Mouse (Mus musculus): ENCODE measurements around the gene Rps8. TPM values are rescaled to one million over a fixed set of nuclear protein-coding genes. Genes with fewer than 3 reads are reported as not detected.

Rps8 gene
- polyA plus RNA-seq, 1 experiment from 2014 or later: 431 TPM

GRCm38 (mm10) chr4:117130790-117131189 is 25.3 kb downstream of the Rps8 start:
- Histone ChIP-seq H3K4me2 (no peak overlapping the region), H3K9ac (no peak overlapping the region), H3K4me3 (no peak overlapping the region), H3K27me3 (replicated peaks) (no peaks in the 10 kb centered on the region), H3K27ac (no peak overlapping the region), H3K36me3 (replicated peaks) (peaks cover 7% of the 10 kb centered on the region; the same call in 1 of the 2 replicates), H3K9me3 (no peaks in the 10 kb centered on the region), H3K4me1 (peaks cover 31% of the 10 kb centered on the region)
- no peak for ATAC-seq (replicated peaks)
- WGBS: 46% methylated on average over 6 of the region's 6 CpGs

DNA sequence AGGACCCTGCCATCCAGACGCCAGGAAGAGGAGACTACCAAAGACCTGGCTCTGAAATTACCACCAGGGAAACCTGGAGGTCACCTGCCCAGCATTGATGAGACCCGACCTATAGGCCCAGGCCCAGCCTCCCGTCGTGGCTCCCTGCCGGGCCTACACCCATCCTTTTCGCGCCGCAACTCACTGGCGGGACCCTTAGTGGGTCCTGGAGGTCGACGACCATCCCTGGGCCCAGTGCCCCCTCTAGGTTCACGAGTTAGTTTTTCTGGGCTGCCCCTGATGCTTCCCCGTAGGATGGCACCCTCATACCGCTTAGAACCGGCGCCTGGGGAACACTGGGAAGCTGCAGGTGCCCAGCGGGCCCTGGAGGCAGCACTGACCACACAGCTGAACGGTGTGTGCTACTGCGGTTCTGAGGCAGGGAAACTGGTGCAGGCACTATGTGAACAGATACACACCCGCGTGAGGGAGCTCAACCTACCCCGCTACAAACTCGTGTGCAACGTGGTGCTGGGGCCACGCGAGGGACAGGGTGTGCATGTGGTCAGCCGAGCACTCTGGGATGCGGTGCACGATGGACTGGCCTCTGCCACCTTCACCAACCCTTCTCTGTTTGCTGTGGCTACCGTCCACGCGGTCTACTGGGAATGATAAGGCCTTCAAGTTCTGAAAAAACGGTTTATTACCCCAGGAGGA is 27.9 kb downstream of the Rps8 start:
- 92% methylated on average over 33 of the region's 33 CpGs for WGBS
- Histone ChIP-seq H3K4me3 (no peak overlapping the region), H3K9ac (no peak overlapping the region), H3K4me1 (peaks cover 34% of the 10 kb centered on the region), H3K9me3 (no peaks in the 10 kb centered on the region), H3K36me3 (replicated peaks) (peaks cover 7% of the 10 kb centered on the region; the same call in 1 of the 2 replicates), H3K4me2 (no peak overlapping the region), H3K27ac (no peak overlapping the region), H3K27me3 (replicated peaks) (no peaks in the 10 kb centered on the region)
- no peak for ATAC-seq (replicated peaks)

DNA sequence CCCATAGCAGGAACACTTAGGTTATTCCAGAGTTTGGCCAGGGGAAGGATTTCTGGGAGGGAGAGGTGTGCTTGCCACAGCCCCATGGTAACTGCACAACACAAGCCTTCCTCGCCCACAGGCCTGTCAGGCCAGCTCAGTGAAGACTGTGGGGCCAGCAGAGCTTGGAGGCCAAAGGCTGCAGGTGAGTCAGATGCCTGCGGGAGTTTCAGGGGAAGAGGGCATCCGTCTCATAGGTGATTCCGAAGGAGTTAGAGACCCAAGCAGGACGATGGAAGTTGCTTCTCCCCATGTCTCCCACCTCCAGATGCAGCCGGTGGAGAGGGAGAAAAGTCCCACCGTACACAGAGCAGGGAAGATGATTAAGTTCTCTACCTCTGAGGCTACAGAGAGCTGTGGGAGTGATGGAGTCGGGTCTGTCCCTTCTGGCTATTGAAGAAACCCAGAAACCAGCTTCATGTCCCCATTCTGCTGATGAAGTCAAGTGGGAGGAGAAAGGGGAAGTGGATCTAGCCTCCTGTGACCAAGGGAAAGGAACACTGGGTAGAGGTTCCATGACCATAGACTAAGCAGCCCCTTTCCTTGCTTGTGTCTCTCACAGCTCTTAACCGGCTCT is 29.3 kb downstream of the Rps8 start, which contains the start of gene Tctex1d4:
Gene Tctex1d4, plus strand, starts transcription at position 120 of the 616 bp plus-strand sequence.
- Histone ChIP-seq H3K4me3 (no peak within 1 kb of the TSS), H3K27ac (peak within 1 kb of the TSS; percentile 67), H3K27me3 (replicated peaks) (no peaks in the 10 kb centered on the region), H3K4me2 (no peak within 1 kb of the TSS), H3K4me1 (peaks cover 20% of the 10 kb centered on the region), H3K36me3 (replicated peaks) (peaks cover 7% of the 10 kb centered on the region; the same call in 1 of the 2 replicates), H3K9ac (peak within 1 kb of the TSS; percentile 20; the same call in 1 of the 2 replicates), H3K9me3 (no peaks in the 10 kb centered on the region)
- ATAC-seq (replicated peaks): no peak
- WGBS: 90% methylated on average over 9 of the region's 9 CpGs

DNA sequence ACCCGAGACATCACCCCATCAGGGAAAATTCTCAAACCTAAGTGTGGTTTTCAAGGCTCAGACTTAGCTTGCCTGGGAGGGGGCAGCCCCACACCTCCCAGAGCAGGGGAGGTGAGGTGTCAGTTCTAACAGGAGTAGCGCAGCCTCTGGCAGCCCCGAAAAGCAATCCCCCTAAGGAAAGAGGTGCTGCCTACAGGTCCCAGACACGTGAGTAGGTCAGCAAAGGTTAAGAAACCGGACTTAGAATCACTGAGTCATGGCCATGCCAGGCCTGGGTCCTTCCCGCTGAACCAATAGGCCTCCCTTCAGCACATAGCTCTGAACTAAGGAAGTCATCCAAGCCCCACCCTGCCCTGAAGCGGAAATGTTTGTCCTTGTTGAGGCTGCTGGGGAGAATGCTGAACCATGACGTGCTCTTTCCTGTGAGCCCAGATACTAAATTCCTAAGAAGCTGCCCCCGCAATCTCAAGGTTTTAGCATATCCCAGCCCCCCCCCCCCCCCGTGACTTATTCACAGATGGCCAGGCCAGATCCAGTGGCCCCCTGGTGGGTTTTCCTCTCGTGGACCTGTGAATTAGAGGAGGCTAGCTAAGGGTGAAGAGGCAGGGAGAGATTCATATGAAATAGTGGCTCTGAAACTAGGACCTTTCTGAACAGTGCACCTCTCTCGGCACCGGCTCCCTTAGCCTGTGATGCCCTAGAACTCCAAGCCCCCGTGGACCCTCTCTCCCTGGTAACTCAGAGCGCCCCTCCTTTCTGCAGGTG is 30.0 kb downstream of the Rps8 start:
- Histone ChIP-seq H3K4me1 (peaks cover 18% of the 10 kb centered on the region), H3K4me3 (no peak overlapping the region), H3K36me3 (replicated peaks) (peaks cover 7% of the 10 kb centered on the region; the same call in 1 of the 2 replicates), H3K27ac (peak overlapping the region; percentile 67), H3K9me3 (no peaks in the 10 kb centered on the region), H3K4me2 (no peak overlapping the region), H3K27me3 (replicated peaks) (no peaks in the 10 kb centered on the region), H3K9ac (0 out of 2 replicates have a peak overlapping the region, but pooled peaks have one; percentile 20)
- no peak for ATAC-seq (replicated peaks)
- 45% methylated on average over 15 of the region's 15 CpGs for WGBS

GRCm38 (mm10) chr4:117125348-117125909 is 30.6 kb downstream of the Rps8 start, which contains the start of gene Btbd19:
Btbd19 (minus strand) TSS chr4:117125725.
- no peaks in the 10 kb centered on the region for H3K27me3 ChIP-seq (replicated peaks)
- H3K9me3 ChIP-seq: no peaks in the 10 kb centered on the region
- peaks cover 21% of the 10 kb centered on the region for H3K4me1 ChIP-seq
- no peak within 1 kb of the TSS for H3K4me2 ChIP-seq
- WGBS: 24% methylated on average over 8 of the region's 8 CpGs
- H3K4me3 ChIP-seq: no peak within 1 kb of the TSS
- peaks cover 7% of the 10 kb centered on the region; the same call in 1 of the 2 replicates for H3K36me3 ChIP-seq (replicated peaks)
- ATAC-seq (replicated peaks): no peak
- peak within 1 kb of the TSS; percentile 20; the same call in 1 of the 2 replicates for H3K9ac ChIP-seq
- peak within 1 kb of the TSS; percentile 67 for H3K27ac ChIP-seq

- peaks cover 23% of the 10 kb centered on the region for H3K4me1 ChIP-seq
- H3K9ac ChIP-seq: peak overlapping the region; percentile 20; the same call in 1 of the 2 replicates
- H3K4me2 ChIP-seq: no peak overlapping the region
- no peak for ATAC-seq (replicated peaks)
- peak overlapping the region; percentile 67 for H3K27ac ChIP-seq
- no peak overlapping the region for H3K4me3 ChIP-seq
- H3K9me3 ChIP-seq: no peaks in the 10 kb centered on the region
- H3K27me3 ChIP-seq (replicated peaks): no peaks in the 10 kb centered on the region
- peaks cover 7% of the 10 kb centered on the region; the same call in 1 of the 2 replicates for H3K36me3 ChIP-seq (replicated peaks)
- 67% methylated on average over 14 of the region's 14 CpGs for WGBS
These were observed 31.3 kb downstream of the Rps8 start for GRCm38 (mm10) chr4:117124518-117125347.

DNA sequence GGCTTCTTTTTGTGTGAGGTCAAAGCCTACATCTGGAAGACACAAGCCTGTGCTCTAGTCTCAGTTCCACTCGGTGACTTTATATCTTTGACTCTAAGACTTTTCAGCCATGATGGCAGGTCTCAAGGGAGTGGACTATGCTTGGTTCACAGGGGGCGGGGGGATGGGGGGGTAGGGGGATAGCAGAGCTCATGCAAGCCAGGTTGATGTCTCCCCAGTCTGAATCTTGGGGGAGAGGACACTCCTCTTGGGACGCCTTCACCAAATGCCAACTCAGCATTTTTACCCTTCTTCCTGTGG is 31.9 kb downstream of the Rps8 start:
- Histone ChIP-seq H3K9ac (no peak overlapping the region), H3K4me2 (no peak overlapping the region), H3K4me3 (no peak overlapping the region), H3K36me3 (replicated peaks) (peaks cover 7% of the 10 kb centered on the region; the same call in 1 of the 2 replicates), H3K27me3 (replicated peaks) (no peaks in the 10 kb centered on the region), H3K27ac (no peak overlapping the region), H3K9me3 (no peaks in the 10 kb centered on the region), H3K4me1 (peaks cover 25% of the 10 kb centered on the region)
- ATAC-seq (replicated peaks): no peak
- WGBS: 92% methylated on average over 3 of the region's 3 CpGs

- no peak overlapping the region for H3K27ac ChIP-seq
- WGBS: 87% methylated on average over 8 of the region's 9 CpGs
- peaks cover 25% of the 10 kb centered on the region for H3K4me1 ChIP-seq
- ATAC-seq (replicated peaks): no peak
- H3K4me3 ChIP-seq: no peak overlapping the region
- no peak overlapping the region for H3K4me2 ChIP-seq
- H3K9me3 ChIP-seq: no peaks in the 10 kb centered on the region
- peaks cover 4% of the 10 kb centered on the region; the same call in 1 of the 2 replicates for H3K36me3 ChIP-seq (replicated peaks)
- no peaks in the 10 kb centered on the region for H3K27me3 ChIP-seq (replicated peaks)
- H3K9ac ChIP-seq: no peak overlapping the region
These were observed 32.4 kb downstream of the Rps8 start for GRCm38 (mm10) chr4:117123546-117124217.

GRCm38 (mm10) chr4:117122209-117122608 is 33.8 kb downstream of the Rps8 start:
- no peak overlapping the region for H3K4me3 ChIP-seq
- H3K9me3 ChIP-seq: no peaks in the 10 kb centered on the region
- H3K9ac ChIP-seq: no peak overlapping the region
- H3K27me3 ChIP-seq (replicated peaks): no peaks in the 10 kb centered on the region
- no peak for ATAC-seq (replicated peaks)
- no peak overlapping the region for H3K4me2 ChIP-seq
- H3K4me1 ChIP-seq: peaks cover 25% of the 10 kb centered on the region
- no peaks in the 10 kb centered on the region for H3K36me3 ChIP-seq (replicated peaks)
- WGBS: 85% methylated on average over 4 of the region's 4 CpGs
- H3K27ac ChIP-seq: no peak overlapping the region

DNA sequence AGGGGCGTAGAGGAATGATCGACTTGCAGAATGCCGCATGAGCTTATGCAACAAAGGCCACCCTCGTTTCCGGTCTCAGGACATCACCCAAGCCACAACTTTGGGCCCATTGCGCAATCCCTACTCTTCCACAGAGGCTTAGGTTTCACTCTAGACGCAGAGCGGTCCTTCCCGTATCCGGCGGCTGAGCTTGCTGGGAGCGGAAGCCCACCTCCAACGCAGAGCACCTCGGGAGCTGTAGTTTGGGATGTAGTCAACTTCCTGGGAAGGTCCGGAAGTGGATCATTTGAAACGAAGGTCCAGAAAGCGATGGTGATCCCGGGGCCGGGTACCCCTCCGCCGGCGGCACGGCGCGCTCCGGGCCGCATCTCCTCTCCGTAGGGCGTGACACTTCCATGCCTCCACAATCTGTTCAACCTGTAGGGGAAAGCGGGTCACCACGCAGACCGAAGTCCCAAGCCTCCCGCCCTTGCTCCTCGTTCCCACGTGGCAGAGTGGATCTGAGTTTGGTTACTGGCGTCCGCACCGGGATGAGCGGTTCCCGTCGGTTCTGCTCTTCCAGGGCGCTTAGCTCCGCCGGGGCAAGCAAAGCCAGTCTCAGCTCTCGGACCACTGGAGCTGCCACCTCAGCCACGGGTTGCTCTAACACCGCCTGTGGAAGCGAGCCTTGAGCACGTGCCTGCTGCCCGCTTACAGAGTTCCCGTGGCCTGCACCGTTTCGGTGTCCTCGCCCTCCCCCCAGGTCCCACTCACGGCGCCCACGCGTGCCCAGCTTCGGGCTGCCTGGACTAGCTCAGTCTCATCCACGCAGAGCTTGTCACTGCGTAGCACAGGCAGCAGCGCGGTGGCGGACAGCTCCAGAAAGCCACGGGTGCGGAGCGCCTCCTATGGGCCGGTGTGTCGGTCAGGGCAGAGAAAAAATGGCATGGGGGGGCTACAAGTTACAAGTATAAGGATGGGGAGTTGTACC is 35.3 kb downstream of the Rps8 start:
- H3K27ac ChIP-seq: peak overlapping the region; percentile 90
- no peaks in the 10 kb centered on the region for H3K9me3 ChIP-seq
- peak overlapping the region; percentile 80 for H3K4me3 ChIP-seq
- ATAC-seq (replicated peaks): peak; percentile 96
- peaks cover 20% of the 10 kb centered on the region for H3K4me1 ChIP-seq
- WGBS: under 1% methylated on average over 69 of the region's 69 CpGs
- no peaks in the 10 kb centered on the region for H3K27me3 ChIP-seq (replicated peaks)
- H3K36me3 ChIP-seq (replicated peaks): no peaks in the 10 kb centered on the region
- peak overlapping the region; percentile 62 for H3K9ac ChIP-seq
- peak overlapping the region; percentile 100 for H3K4me2 ChIP-seq

Measured in midbrain, embryonic 15.5 days (tissue).